Mouse (Mus musculus): ENCODE data around the gene Rpl23.

The Rpl23 gene

GRCm38 (mm10) chr11:97802495-97802894, 20.3 kb upstream of the Rpl23 start:
- in situ Hi-C loops (cut with MboI; ENCODE audit: low pct_unique_long_range_greater_than_20kb in 1 of 2, low sequenced_read_pairs in 2 of 2, unreplicated experiment in 1 of 2), result no loop called here

- in situ Hi-C loops (cut with MboI; ENCODE audit: low pct_unique_long_range_greater_than_20kb in 1 of 2, low sequenced_read_pairs in 2 of 2, unreplicated experiment in 1 of 2), result no loop called here
These were observed 19.9 kb upstream of the Rpl23 start for GRCm38 (mm10) chr11:97802194-97802470.

- in situ Hi-C loops (cut with MboI; ENCODE audit: low pct_unique_long_range_greater_than_20kb in 1 of 2, low sequenced_read_pairs in 2 of 2, unreplicated experiment in 1 of 2), result no loop called here
These were observed 19.4 kb upstream of the Rpl23 start for GRCm38 (mm10) chr11:97801409-97802193.

- in situ Hi-C loops (cut with MboI; ENCODE audit: low pct_unique_long_range_greater_than_20kb in 1 of 2, low sequenced_read_pairs in 2 of 2, unreplicated experiment in 1 of 2), result no loop called here
These were observed 18.6 kb upstream of the Rpl23 start for GRCm38 (mm10) chr11:97800691-97801408.

GRCm38 (mm10) chr11:97799994-97800690, 17.9 kb upstream of the Rpl23 start:
- in situ Hi-C loops (cut with MboI; ENCODE audit: low pct_unique_long_range_greater_than_20kb in 1 of 2, low sequenced_read_pairs in 2 of 2, unreplicated experiment in 1 of 2), result loop anchor here (5.0 to 10.0 kb wide), 3 partner anchors 75 to 187 kb away; partner anchors contain the start of gene Plxdc1 (in 2 of the 2)

GRCm38 (mm10) chr11:97799146-97799993, 17.1 kb upstream of the Rpl23 start:
- in situ Hi-C loops (cut with MboI; ENCODE audit: low pct_unique_long_range_greater_than_20kb in 1 of 2, low sequenced_read_pairs in 2 of 2, unreplicated experiment in 1 of 2), result loop anchor here (5.0 to 10.0 kb wide), 3 partner anchors 75 to 188 kb away; partner anchors contain the start of gene Plxdc1 (in 2 of the 2)

GRCm38 (mm10) chr11:97798782-97799145, 16.5 kb upstream of the Rpl23 start, which contains the start of gene Lasp1:
Lasp1 (plus strand) TSS chr11:97799000.
- in situ Hi-C loops (cut with MboI; ENCODE audit: low pct_unique_long_range_greater_than_20kb in 1 of 2, low sequenced_read_pairs in 2 of 2, unreplicated experiment in 1 of 2), result loop anchor here (5.0 to 10.0 kb wide), 3 partner anchors 76 to 189 kb away; partner anchors contain the start of gene Plxdc1 (in 2 of the 2)

GRCm38 (mm10) chr11:97798083-97798435, 15.8 kb upstream of the Rpl23 start:
- in situ Hi-C loops (cut with MboI; ENCODE audit: low pct_unique_long_range_greater_than_20kb in 1 of 2, low sequenced_read_pairs in 2 of 2, unreplicated experiment in 1 of 2), result loop anchor here (5.0 to 10.0 kb wide), 3 partner anchors 77 to 189 kb away; partner anchors contain the start of gene Plxdc1 (in 2 of the 2)

GRCm38 (mm10) chr11:97797369-97798082, 15.3 kb upstream of the Rpl23 start:
- in situ Hi-C loops (cut with MboI; ENCODE audit: low pct_unique_long_range_greater_than_20kb in 1 of 2, low sequenced_read_pairs in 2 of 2, unreplicated experiment in 1 of 2), result loop anchor here (5.0 to 10.0 kb wide), 3 partner anchors 77 to 190 kb away; partner anchors contain the start of gene Plxdc1 (in 2 of the 2)

GRCm38 (mm10) chr11:97796910-97797309, 14.7 kb upstream of the Rpl23 start:
- in situ Hi-C loops (cut with MboI; ENCODE audit: low pct_unique_long_range_greater_than_20kb in 1 of 2, low sequenced_read_pairs in 2 of 2, unreplicated experiment in 1 of 2), result loop anchor here (5.0 to 10.0 kb wide), 3 partner anchors 78 to 190 kb away; partner anchors contain the start of gene Plxdc1 (in 2 of the 2)

GRCm38 (mm10) chr11:97793165-97793564, 10.9 kb upstream of the Rpl23 start:
- in situ Hi-C loops (cut with MboI; ENCODE audit: low pct_unique_long_range_greater_than_20kb in 1 of 2, low sequenced_read_pairs in 2 of 2, unreplicated experiment in 1 of 2), result loop anchor here (10.0 kb wide), 2 partner anchors 82 to 192 kb away; partner anchors contain the start of gene Plxdc1 (in 1 of the 2)

GRCm38 (mm10) chr11:97790778-97791438, 8.7 kb upstream of the Rpl23 start:
- in situ Hi-C loops (cut with MboI; ENCODE audit: low pct_unique_long_range_greater_than_20kb in 1 of 2, low sequenced_read_pairs in 2 of 2, unreplicated experiment in 1 of 2), result loop anchor here (10.0 kb wide), 2 partner anchors 84 to 194 kb away; partner anchors contain the start of gene Plxdc1 (in 1 of the 2)

- in situ Hi-C loops (cut with MboI; ENCODE audit: low pct_unique_long_range_greater_than_20kb in 1 of 2, low sequenced_read_pairs in 2 of 2, unreplicated experiment in 1 of 2), result loop anchor here (10.0 kb wide), 2 partner anchors 85 to 195 kb away; partner anchors contain the start of gene Plxdc1 (in 1 of the 2)
These were observed 7.5 kb upstream of the Rpl23 start for GRCm38 (mm10) chr11:97789727-97790126.

GRCm38 (mm10) chr11:97787961-97788360, 5.7 kb upstream of the Rpl23 start:
- in situ Hi-C loops (cut with MboI; ENCODE audit: low pct_unique_long_range_greater_than_20kb in 1 of 2, low sequenced_read_pairs in 2 of 2, unreplicated experiment in 1 of 2), result no loop called here

GRCm38 (mm10) chr11:97782564-97782895, 293 bp upstream of the Rpl23 start:
- in situ Hi-C loops (cut with MboI; ENCODE audit: low pct_unique_long_range_greater_than_20kb in 1 of 2, low sequenced_read_pairs in 2 of 2, unreplicated experiment in 1 of 2), result no loop called here

GRCm38 (mm10) chr11:97781478-97781831, 782 bp downstream of the Rpl23 start:
- in situ Hi-C loops (cut with MboI; ENCODE audit: low pct_unique_long_range_greater_than_20kb in 1 of 2, low sequenced_read_pairs in 2 of 2, unreplicated experiment in 1 of 2), result no loop called here

All from mouse embryonic stem cell (cell line).